Mouse (Mus musculus) right cerebral cortex, adult 18-20 months (tissue): ENCODE data around the gene Cenpm.
"Not testable (repeated sequence)": the region's sequence is repeated elsewhere in the genome, so short reads cannot be mapped to it uniquely, and the experiment has no call there.

Experiments
- DNase-seq: peaks from one replicate; pipeline ENCODE4 v3.0.0; 2022; ENCODE audit warnings: mixed read lengths

Cenpm gene

GRCm38 (mm10) chr15:82244115-82244804 lies at the start of gene Cenpm:
Cenpm (minus strand) TSS chr15:82244748.
- DNase-seq: peak; percentile 94

DNA sequence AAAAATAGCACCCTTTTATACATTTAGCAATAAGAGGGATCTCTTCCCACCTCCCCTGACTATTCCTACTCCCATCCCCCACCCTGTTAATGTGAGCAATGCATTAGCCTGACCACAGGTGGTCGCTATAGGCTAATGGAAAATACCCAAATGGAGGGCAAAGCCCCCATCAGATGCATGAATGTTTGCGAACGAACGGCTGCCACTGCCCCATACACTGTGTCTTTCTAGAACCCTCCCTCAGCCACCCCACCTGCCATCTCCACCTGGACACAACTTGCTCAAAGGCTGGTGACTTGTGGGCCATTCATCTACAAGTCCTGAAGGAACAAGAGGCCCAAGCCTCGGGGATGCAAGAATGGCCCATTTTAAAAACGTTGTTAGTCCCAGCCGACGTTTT lies 49.5 kb upstream of the Cenpm start:
- no peak for DNase-seq

DNA sequence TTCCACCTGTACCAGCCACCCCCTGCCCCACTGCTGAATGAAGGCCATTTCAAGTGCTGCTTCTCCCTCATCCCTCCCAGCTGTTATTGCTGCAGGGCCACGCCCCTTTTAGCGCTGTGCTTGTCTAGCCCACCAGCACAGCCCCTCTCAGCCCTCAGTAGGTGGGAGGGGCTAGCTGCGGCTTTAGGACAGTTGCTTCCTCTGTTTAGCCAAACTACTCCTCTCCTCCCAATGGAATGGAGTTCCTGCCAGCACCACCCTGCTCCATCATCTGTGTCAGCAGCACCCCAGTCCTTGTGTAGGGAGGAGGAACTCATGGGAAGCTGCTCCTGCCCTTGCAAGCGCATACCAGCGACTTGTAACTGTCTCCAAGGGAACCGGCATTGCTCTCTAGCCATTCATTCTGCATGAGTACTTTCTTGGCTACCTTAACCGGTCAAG lies 48.7 kb upstream of the Cenpm start:
- DNase-seq: no peak

- no peak for DNase-seq
These were observed 48.3 kb upstream of the Cenpm start for GRCm38 (mm10) chr15:82292851-82293250.

DNA sequence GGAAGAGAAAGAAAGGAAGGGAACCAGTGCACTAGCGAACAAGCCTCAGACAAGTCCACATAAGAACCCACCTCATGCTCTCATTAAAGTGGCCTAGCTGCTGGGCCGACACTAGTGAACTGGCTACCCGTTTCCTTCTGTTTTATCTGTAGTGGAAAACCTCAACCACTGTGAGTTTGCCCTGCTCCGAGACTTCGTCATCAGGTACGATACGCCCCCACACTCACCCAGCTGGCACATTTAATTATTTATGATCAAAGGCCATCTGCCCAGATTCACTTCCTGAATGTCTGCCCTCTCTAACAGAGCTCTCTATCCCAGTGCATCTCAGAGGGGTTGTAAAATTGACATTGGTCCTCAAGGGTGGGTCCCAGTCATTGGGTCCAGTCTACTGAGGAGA lies 45.7 kb upstream of the Cenpm start:
- DNase-seq: no peak

- no peak for DNase-seq
These were observed 41.6 kb upstream of the Cenpm start for GRCm38 (mm10) chr15:82286157-82286556.

DNA sequence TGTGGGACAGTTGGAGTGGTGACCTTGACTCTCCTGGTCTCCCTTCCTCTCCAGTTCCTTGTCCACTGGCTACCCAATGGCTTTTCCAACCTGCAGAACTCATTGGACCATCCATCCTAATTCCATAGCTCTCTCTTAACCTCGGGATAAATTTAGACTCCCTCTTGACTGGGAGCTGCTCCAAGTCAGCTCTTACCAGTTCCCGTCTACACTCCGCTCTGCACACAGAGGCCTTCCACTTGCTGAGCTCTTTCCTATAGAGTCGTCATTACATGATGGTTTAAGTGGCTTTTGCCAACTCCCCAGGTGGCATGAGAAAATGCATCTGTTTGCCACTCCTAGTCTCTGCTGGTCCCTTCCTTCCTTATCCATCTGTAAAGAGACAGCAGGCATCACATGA lies 36.1 kb upstream of the Cenpm start:
- no peak for DNase-seq

- peak; percentile 78 for DNase-seq
These were observed 33.0 kb upstream of the Cenpm start for GRCm38 (mm10) chr15:82277591-82277990.

DNA sequence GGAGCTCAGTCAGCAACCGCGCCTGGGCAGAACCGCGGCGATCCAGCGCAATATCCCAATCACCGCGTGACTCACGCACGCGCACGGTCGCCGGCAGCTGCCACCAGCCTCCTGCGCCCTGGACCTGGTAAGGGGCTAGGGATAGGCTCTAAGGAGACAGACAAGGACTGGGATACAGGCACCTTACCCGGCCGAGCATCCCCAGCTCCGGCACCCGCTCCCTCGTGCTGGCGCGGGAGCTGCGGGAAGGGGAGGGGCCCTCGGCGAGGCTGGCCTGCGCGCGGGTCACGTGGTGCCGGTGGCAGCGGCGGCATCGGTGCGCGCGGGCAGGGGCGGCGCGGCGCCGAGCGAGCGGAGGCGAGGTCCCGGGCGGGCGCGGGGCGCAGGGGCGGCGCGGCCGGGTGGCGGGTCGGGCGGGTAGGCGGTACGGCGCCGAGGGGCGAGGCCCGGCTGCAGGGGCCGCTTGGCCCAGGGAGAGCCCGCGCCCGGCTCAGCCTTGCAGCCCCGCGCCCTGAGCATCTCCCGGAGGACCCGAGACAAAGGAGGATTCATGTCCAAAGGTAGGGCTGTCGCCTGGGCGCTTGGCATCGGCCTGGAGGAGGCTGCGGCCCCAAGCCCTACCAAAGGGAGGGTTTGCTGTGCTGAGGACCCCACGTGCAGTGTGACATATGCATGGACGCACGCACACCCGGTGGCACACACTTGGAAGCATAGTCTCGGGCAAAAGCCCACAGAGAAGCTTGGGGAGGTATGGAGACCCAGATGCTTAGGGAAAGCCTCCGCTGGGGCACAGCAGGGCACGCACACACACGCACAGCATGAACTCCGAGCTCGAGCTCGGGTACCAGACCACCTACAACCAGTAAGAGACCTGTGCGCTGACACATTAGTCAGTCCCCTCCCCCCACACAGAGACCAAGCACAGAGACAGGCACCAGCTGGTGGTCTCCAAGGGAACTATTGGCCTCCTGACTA lies 30.7 kb upstream of the Cenpm start:
- DNase-seq: peak; percentile 87

GRCm38 (mm10) chr15:82274593-82274926 lies 30.0 kb upstream of the Cenpm start, which contains the start of gene Sept3:
Sept3 (plus strand) TSS chr15:82274893.
- no peak for DNase-seq

DNA sequence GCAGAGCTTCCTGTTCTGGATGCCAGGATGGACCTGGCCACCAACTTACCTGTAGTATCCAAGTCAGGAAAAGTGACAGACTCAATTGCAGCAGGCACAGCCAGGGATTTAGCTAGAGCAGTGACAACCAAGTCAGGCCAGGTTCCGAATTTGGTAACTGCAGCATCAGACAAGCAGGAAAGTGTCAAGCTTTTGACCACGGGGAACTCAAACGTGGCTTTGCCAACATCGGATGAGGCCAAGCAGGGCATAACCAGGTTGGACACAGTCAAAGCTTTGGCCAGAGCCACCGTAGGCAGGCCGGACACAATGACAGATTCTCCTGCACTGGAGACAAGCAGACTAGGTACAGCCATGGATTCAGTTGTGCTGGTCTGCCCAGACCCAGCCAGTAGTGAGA lies 27.7 kb upstream of the Cenpm start:
- DNase-seq: no peak

GRCm38 (mm10) chr15:82271201-82271600 lies 26.7 kb upstream of the Cenpm start:
- peak; percentile 71 for DNase-seq

GRCm38 (mm10) chr15:82268783-82269182 lies 24.2 kb upstream of the Cenpm start:
- DNase-seq: no peak

GRCm38 (mm10) chr15:82268185-82268584 lies 23.6 kb upstream of the Cenpm start:
- no peak for DNase-seq

GRCm38 (mm10) chr15:82266356-82266755 lies 21.8 kb upstream of the Cenpm start:
- peak; percentile 59 for DNase-seq

DNA sequence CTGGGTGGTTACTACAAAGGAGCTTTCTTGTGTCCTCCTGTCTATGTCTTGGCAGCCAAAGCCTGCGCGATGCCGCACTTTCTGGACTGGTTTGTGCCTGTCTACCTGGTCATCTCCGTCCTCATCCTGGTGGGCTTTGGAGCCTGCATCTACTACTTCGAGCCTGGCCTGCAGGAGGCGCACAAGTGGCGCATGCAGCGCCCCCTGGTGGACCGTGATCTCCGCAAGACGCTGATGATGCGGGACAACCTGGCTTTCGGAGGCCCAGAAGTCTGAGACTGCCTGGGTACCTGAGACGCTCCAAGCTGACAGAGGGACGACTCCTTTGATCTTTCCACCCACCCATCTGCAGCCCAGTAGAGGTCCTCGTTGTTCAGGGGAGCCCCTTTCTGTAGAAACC lies 15.0 kb upstream of the Cenpm start:
- peak; percentile 65 for DNase-seq

DNA sequence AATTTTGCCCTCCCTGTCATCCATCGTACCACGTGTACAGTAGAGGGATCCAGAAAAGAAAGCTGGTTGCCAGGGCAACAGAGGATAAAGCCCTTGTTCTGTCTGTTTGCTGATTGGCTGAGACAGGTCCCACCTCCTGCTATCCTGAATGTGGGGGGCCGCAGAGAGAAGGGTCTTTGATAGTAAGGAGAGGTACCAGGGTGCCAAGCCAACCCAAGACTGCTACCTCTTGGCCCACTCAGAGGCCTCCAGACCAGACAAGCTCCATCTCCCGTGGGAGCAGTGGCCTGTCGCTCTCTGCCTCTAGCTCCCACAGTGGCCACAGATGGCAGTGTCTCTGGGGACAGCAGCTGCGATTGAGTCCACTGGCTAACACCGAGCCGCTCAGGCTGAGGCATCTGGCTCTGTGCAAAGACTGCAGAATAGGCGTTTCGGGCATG lies 11.4 kb upstream of the Cenpm start:
- DNase-seq: peak; percentile 92

DNA sequence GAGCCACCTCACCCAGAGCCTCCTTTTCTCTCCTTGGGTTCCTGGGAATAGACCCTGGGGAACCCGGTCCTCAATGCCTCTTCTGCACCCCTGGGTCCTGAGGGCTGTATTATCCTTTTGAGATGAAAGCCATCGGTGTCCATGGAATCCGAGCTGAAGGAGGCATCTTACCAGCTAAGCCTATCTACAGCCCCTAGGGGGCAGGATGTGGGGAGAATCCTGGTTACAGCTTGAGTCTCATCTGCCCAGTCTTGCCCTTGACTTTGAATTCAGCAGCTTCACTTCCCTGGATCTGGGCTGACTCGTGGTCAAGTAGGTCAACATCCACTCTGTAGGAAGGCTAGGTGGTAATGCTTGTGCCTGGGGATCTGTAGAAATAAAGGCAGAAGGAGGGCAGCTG lies 10.7 kb upstream of the Cenpm start:
- DNase-seq: peak; percentile 39

- DNase-seq: no peak
These were observed 7.5 kb upstream of the Cenpm start, which contains the start of gene 1500009C09Rik for GRCm38 (mm10) chr15:82252097-82252496. 1500009C09Rik (plus strand) TSS chr15:82252397.

- no peak for DNase-seq
These were observed 7.0 kb upstream of the Cenpm start for GRCm38 (mm10) chr15:82251579-82251978.

- no peak for DNase-seq
These were observed 2.7 kb upstream of the Cenpm start for GRCm38 (mm10) chr15:82247131-82247776.

DNA sequence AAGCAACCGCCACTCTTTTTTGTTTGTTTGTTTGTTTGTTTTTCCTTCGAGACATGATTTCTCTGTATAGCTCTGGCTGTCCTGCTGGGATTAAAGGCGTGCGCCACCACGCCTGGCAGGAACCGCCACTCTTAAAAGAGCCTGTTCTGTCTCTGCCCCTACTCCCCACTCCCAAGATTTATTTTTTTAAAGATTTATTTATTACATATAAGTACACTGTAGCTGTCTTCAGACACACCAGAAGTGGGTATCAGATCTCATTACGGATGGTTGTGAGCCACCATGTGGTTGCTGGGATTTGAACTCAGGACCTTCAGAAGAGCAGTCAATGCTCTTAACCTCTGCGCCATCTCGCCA lies 235 bp upstream of the Cenpm start:
- DNase-seq: not testable (repeated sequence)

GRCm38 (mm10) chr15:82243742-82244114 lies 820 bp downstream of the Cenpm start:
- DNase-seq: no peak
